Mouse (Mus musculus) olfactory bulb, adult 2 months (tissue): ENCODE measurements around the gene Plod2.

Experiments used
- CTCF ChIP-seq: fragments of 200-500 bp; IDR thresholded peaks from 2 replicates; pipeline ENCODE4 v1.5.1; 2012; ENCODE audit warnings: low read depth, mild to moderate bottlenecking, low read length, moderate library complexity; ENCODE audit not compliant: insufficient read depth
- POLR2A ChIP-seq: fragments of 200-500 bp; IDR thresholded peaks from 2 replicates; pipeline ENCODE4 v1.6.1; 2012; ENCODE audit warnings: mild to moderate bottlenecking, low read depth, low read length, moderate library complexity; ENCODE audit not compliant: insufficient read depth

GRCm38 (mm10) chr9:92520751-92521150 is 21.3 kb upstream of the Plod2 start:
- TF ChIP-seq CTCF (no peak), POLR2A (no peak)
